Mouse (Mus musculus): ENCODE results near the gene Cfap57. TPM values are rescaled to one million over a fixed set of nuclear protein-coding genes. Genes with fewer than 3 reads are reported as not detected.
A peak's percentile ranks its signal among the peaks of the same experiment; 100 is the strongest.
"Not testable (repeated sequence)": the region's sequence is repeated elsewhere in the genome, so short reads cannot be mapped to it uniquely, and the experiment has no call there.

Gene Cfap57
- total RNA-seq, 2 experiments from 2014 or later, result 0.47 to 0.71 TPM

GRCm38 (mm10) chr4:118564926-118565279 is 55.7 kb downstream of the Cfap57 start:
- no peak for DNase-seq (ENCODE audit: extremely low spot score in 1 of 2, low spot score in 1 of 2)

- DNase-seq (ENCODE audit: extremely low spot score in 1 of 2, low spot score in 1 of 2), result no peak
Measured at GRCm38 (mm10) chr4:118564062-118564925, 56.3 kb downstream of the Cfap57 start.

GRCm38 (mm10) chr4:118553039-118553649 is 67.4 kb downstream of the Cfap57 start:
- no peak for DNase-seq (ENCODE audit: extremely low spot score in 1 of 2, low spot score in 1 of 2)

GRCm38 (mm10) chr4:118548130-118548480 is 72.5 kb downstream of the Cfap57 start:
- DNase-seq (ENCODE audit: extremely low spot score in 1 of 2, low spot score in 1 of 2), result not testable (repeated sequence)

- peak; percentile 46 to 82 for DNase-seq (ENCODE audit: extremely low spot score in 1 of 2, low spot score in 1 of 2)
Measured at GRCm38 (mm10) chr4:118547424-118548129, 73.0 kb downstream of the Cfap57 start.

GRCm38 (mm10) chr4:118544441-118545127 is 76.0 kb downstream of the Cfap57 start:
- no peak for DNase-seq (ENCODE audit: extremely low spot score in 1 of 2, low spot score in 1 of 2)

GRCm38 (mm10) chr4:118543592-118544260 is 76.9 kb downstream of the Cfap57 start, which contains the start of gene Tmem125:
Gene Tmem125, minus strand, starts transcription at chr4:118544044.
- DNase-seq (ENCODE audit: extremely low spot score in 1 of 2, low spot score in 1 of 2), result no peak

GRCm38 (mm10) chr4:118543158-118543530 is 77.4 kb downstream of the Cfap57 start:
- no peak for DNase-seq (ENCODE audit: extremely low spot score in 1 of 2, low spot score in 1 of 2)

- no peak for DNase-seq (ENCODE audit: extremely low spot score in 1 of 2, low spot score in 1 of 2)
Measured at GRCm38 (mm10) chr4:118542510-118543157, 77.9 kb downstream of the Cfap57 start.

GRCm38 (mm10) chr4:118539904-118540303 is 80.7 kb downstream of the Cfap57 start:
- DNase-seq (ENCODE audit: extremely low spot score in 1 of 2, low spot score in 1 of 2), result no peak

- DNase-seq (ENCODE audit: extremely low spot score in 1 of 2, low spot score in 1 of 2), result no peak
Measured at GRCm38 (mm10) chr4:118537801-118538200, 82.8 kb downstream of the Cfap57 start.

- no peak for DNase-seq (ENCODE audit: extremely low spot score in 1 of 2, low spot score in 1 of 2)
Measured at GRCm38 (mm10) chr4:118535610-118536009, 85.0 kb downstream of the Cfap57 start.

- no peak for DNase-seq (ENCODE audit: extremely low spot score in 1 of 2, low spot score in 1 of 2)
Measured at GRCm38 (mm10) chr4:118533605-118534004, 87.0 kb downstream of the Cfap57 start.

- DNase-seq (ENCODE audit: extremely low spot score in 1 of 2, low spot score in 1 of 2), result no peak
Measured at GRCm38 (mm10) chr4:118533156-118533555, 87.4 kb downstream of the Cfap57 start.

- DNase-seq (ENCODE audit: extremely low spot score in 1 of 2, low spot score in 1 of 2), result no peak
Measured at GRCm38 (mm10) chr4:118532663-118533062, 87.9 kb downstream of the Cfap57 start.

GRCm38 (mm10) chr4:118527720-118528119 is 92.9 kb downstream of the Cfap57 start:
- no peak for DNase-seq (ENCODE audit: extremely low spot score in 1 of 2, low spot score in 1 of 2)

GRCm38 (mm10) chr4:118527335-118527681 is 93.3 kb downstream of the Cfap57 start:
- no peak for DNase-seq (ENCODE audit: extremely low spot score in 1 of 2, low spot score in 1 of 2)

- no peak for DNase-seq (ENCODE audit: extremely low spot score in 1 of 2, low spot score in 1 of 2)
Measured at GRCm38 (mm10) chr4:118526408-118527334, 93.9 kb downstream of the Cfap57 start, which contains the start of gene 2610528J11Rik. Gene 2610528J11Rik, plus strand, starts transcription at chr4:118526999.

- DNase-seq (ENCODE audit: extremely low spot score in 1 of 2, low spot score in 1 of 2), result no peak
Measured at GRCm38 (mm10) chr4:118525779-118526178, 94.8 kb downstream of the Cfap57 start.

Measured in layer of hippocampus, postnatal 25 days (tissue).